Mouse (Mus musculus): ENCODE results near the gene Mcm8. TPM values are rescaled to one million over a fixed set of nuclear protein-coding genes. Genes with fewer than 3 reads are reported as not detected.

Gene Mcm8
- total RNA-seq, 1 experiment, result 14.2 TPM

DNA sequence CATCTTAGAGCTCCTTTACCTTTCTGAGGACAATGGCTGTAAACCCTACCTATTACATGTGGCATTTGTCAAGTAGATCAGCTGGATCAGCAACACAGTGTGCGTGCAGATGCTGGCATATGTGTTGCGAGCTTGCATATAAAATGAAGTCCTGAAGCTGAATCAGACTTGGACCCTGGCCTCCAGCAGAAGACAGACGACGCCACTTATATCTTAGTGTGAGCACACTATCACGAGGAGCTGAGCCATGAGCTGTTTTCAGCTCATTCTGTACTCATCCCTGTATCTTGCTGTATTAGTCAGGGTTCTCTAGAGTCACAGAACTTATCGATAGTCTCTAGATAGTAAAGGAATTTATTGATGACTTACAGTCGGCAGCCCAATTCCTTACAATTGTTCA, 69.4 kb downstream of the Mcm8 start:
- H3K27ac ChIP-seq (ENCODE audit: insufficient read depth, low read depth, low read length, poor library complexity, severe bottlenecking), result no peak overlapping the region
- no peaks in the 10 kb centered on the region for H3K36me3 ChIP-seq (ENCODE audit: control insufficient read depth, insufficient read depth, low read length, poor library complexity, severe bottlenecking)
- H3K4me1 ChIP-seq (ENCODE audit: control insufficient read depth in 2 of 2, insufficient read depth in 2 of 2, low read length in 2 of 2, poor library complexity in 1 of 2), result peaks cover 3 to 8% of the 10 kb centered on the region in 2 experiments; a peak in 3 of 4 replicates
- no peaks in the 10 kb centered on the region for H3K9me3 ChIP-seq (ENCODE audit: control insufficient read depth, insufficient read depth, low read depth, low read length)
- no peak overlapping the region for H3K9ac ChIP-seq (ENCODE audit: insufficient read depth, low read depth, low read length, poor library complexity, severe bottlenecking)
- TF ChIP-seq CHD2 (IDR thresholded peaks at IDR 0.05; ENCODE audit: low read depth, low read length), result no peak
- no peak for TF ChIP-seq HCFC1 (IDR thresholded peaks at IDR 0.05; ENCODE audit: borderline replicate concordance, insufficient read depth, low read length)
- TF ChIP-seq ZNF384 (IDR thresholded peaks at IDR 0.05; ENCODE audit: low read depth, low read length), result no peak
- no peak for TF ChIP-seq ZC3H11A (IDR thresholded peaks at IDR 0.05; ENCODE audit: borderline replicate concordance, low read depth, low read length)
- no peak for TF ChIP-seq MAFK (IDR thresholded peaks at IDR 0.05; ENCODE audit: insufficient read depth, low read depth, low read length)
- in situ Hi-C loops (cut with MboI; ENCODE audit: low sequenced_read_pairs in 2 of 2, unreplicated experiment in 2 of 2), result no loop called here
- no peak for DNase-seq (ENCODE audit: low read depth, low spot score)
- H3K4me3 ChIP-seq (ENCODE audit: insufficient read depth in 1 of 2, low read depth in 1 of 2, low read length in 2 of 2, poor library complexity in 1 of 2, severe bottlenecking in 1 of 2), result no peak overlapping the region

Other genes with a start within 250 kb of the Mcm8 start
- 8.4 and 14.5 TPM in 2 replicates for gene Gpcpd1, start 228.4 kb upstream of the Mcm8 start, total RNA-seq (2012; rRNA removed)
- gene Shld1, start 129.2 kb upstream of the Mcm8 start, total RNA-seq (2012; rRNA removed), result 8.9 and 9.2 TPM in 2 replicates
- gene Chgb, start 34.9 kb upstream of the Mcm8 start, total RNA-seq (2012; rRNA removed), result 0.05 and 0.09 TPM in 2 replicates
- 30.1 and 44.4 TPM in 2 replicates for gene Trmt6, start 86 bp upstream of the Mcm8 start, total RNA-seq (2012; rRNA removed)
- 22.0 and 29.1 TPM in 2 replicates for gene Crls1, start 30.5 kb downstream of the Mcm8 start, total RNA-seq (2012; rRNA removed)
- 11.8 and 14.3 TPM in 2 replicates for gene Lrrn4, start 64.8 kb downstream of the Mcm8 start, total RNA-seq (2012; rRNA removed)
- 2.4 and 2.7 TPM in 2 replicates for gene Fermt1, start 129.8 kb downstream of the Mcm8 start, total RNA-seq (2012; rRNA removed)